Mouse (Mus musculus) bone marrow, adult 2 months (tissue): ENCODE measurements around the gene Ppm1m.

Source experiments
- CTCF ChIP-seq: fragments of 200-500 bp; IDR thresholded peaks from 2 replicates; pipeline ENCODE4 v1.5.1; 2011; ENCODE audit warnings: low read length, control low read depth; ENCODE audit not compliant: control insufficient read depth, insufficient read depth
- POLR2A ChIP-seq: fragments of 200-500 bp; IDR thresholded peaks from 2 replicates; pipeline ENCODE4 v1.6.1; 2011; ENCODE audit warnings: low read depth, mild to moderate bottlenecking, control low read depth, low read length, borderline replicate concordance; ENCODE audit not compliant: control insufficient read depth

- TF ChIP-seq CTCF (no peak), POLR2A (no peak)
Observed at GRCm38 (mm10) chr9:106205713-106206290, 6.3 kb upstream of the Ppm1m start.
